Mouse (Mus musculus) intestine, embryonic 15.5 days (tissue): Measurements from ENCODE around the gene Hvcn1. TPM values are rescaled to one million over a fixed set of nuclear protein-coding genes. Genes with fewer than 3 reads are reported as not detected.

ENCODE experiments used
- ATAC-seq: fragments of 200-750 bp; cut with Nextera tagmentation; 2 replicates; pipeline ENCODE4 v1.8.0; 2017; ENCODE audit warnings: moderate TSS enrichment, moderate library complexity
- H3K27ac ChIP-seq: fragments of 300-500 bp; sonication (generic); 2 replicates; pipeline ENCODE4 v1.5.1; 2015; ENCODE audit warnings: mild to moderate bottlenecking, inconsistent platforms
- H3K27me3 ChIP-seq: fragments of 300-500 bp; sonication (generic); replicated peaks from 2 replicates; pipeline ENCODE4 v1.6.1; 2015; ENCODE audit warnings: inconsistent platforms
- H3K36me3 ChIP-seq: fragments of 300-500 bp; sonication (generic); 2 replicates; pipeline ENCODE4 v1.6.1; 2015; ENCODE audit warnings: inconsistent platforms
- H3K4me1 ChIP-seq: fragments of 300-500 bp; sonication (generic); replicated peaks from 2 replicates; pipeline ENCODE4 v1.6.1; 2015; ENCODE audit warnings: inconsistent platforms
- H3K4me2 ChIP-seq: fragments of 300-500 bp; sonication (generic); replicated peaks from 2 replicates; pipeline ENCODE4 v1.6.1; 2015; ENCODE audit warnings: mild to moderate bottlenecking, inconsistent platforms
- H3K4me3 ChIP-seq: fragments of 300-500 bp; sonication (generic); replicated peaks from 2 replicates; pipeline ENCODE4 v1.5.1; 2015; ENCODE audit warnings: inconsistent platforms
- H3K9ac ChIP-seq: fragments of 300-500 bp; sonication (generic); 2 replicates; pipeline ENCODE4 v1.6.1; 2015; ENCODE audit warnings: inconsistent platforms
- H3K9me3 ChIP-seq: fragments of 300-500 bp; sonication (generic); 2 replicates; pipeline ENCODE4 v1.6.1; 2016; ENCODE audit warnings: inconsistent platforms
- WGBS: fragments of 180-500 bp; shearing (Covaris S2); methylation state at CpG from one replicate; pipeline ENCODE4 v1.1.7; 2015; 5-methylcytosine and 5-hydroxymethylcytosine counted together
- polyA plus RNA-seq: library from polyadenylated mRNA; unstranded; fragments of >200 nt; fragmentation: Nextera tagmentation; extraction: Ambion mirVana; gene quantifications from 2 replicates; pipeline ENCODE4 v1.2.1, GENCODE M21; 2015

The Hvcn1 gene
- polyA plus RNA-seq, 1 experiment from 2014 or later = 5.8 TPM

GRCm38 (mm10) chr5:122280827-122281462 lies 74.3 kb downstream of the Hvcn1 start:
- peak overlapping the region; percentile 44 for H3K4me2 ChIP-seq
- ATAC-seq = no peak
- no peak overlapping the region for H3K4me3 ChIP-seq
- H3K27ac ChIP-seq = peak overlapping the region; percentile 83
- H3K4me1 ChIP-seq = peaks cover 11% of the 10 kb centered on the region
- H3K36me3 ChIP-seq = no peaks in the 10 kb centered on the region
- no peak overlapping the region for H3K9ac ChIP-seq
- no peaks in the 10 kb centered on the region for H3K9me3 ChIP-seq
- WGBS = 28% methylated on average over 19 of the region's 19 CpGs
- H3K27me3 ChIP-seq = no peaks in the 10 kb centered on the region

GRCm38 (mm10) chr5:122283828-122284182 lies 77.2 kb downstream of the Hvcn1 start:
- H3K27me3 ChIP-seq = no peaks in the 10 kb centered on the region
- H3K36me3 ChIP-seq = 0 out of 2 replicates have a peak, but pooled peaks cover 2% of the 10 kb centered on the region
- H3K9ac ChIP-seq = no peak overlapping the region
- no peaks in the 10 kb centered on the region for H3K9me3 ChIP-seq
- H3K4me2 ChIP-seq = peak overlapping the region; percentile 96
- H3K27ac ChIP-seq = no peak overlapping the region
- H3K4me1 ChIP-seq = peaks cover 19% of the 10 kb centered on the region
- 33% methylated on average over 2 of the region's 2 CpGs for WGBS
- peak overlapping the region; percentile 93; the same call in 1 of the 2 replicates for H3K4me3 ChIP-seq
- ATAC-seq = no peak

- peak; percentile 92 for ATAC-seq
- WGBS = under 1% methylated on average over 88 of the region's 114 CpGs
- peak within 1 kb of the TSS; percentile 93 for H3K4me3 ChIP-seq
- no peaks in the 10 kb centered on the region for H3K27me3 ChIP-seq
- H3K9me3 ChIP-seq = no peaks in the 10 kb centered on the region
- peak within 1 kb of the TSS; percentile 96 for H3K4me2 ChIP-seq
- peak within 1 kb of the TSS; percentile 88 for H3K9ac ChIP-seq
- peaks cover 19% of the 10 kb centered on the region for H3K4me1 ChIP-seq
- peak within 1 kb of the TSS; percentile 52 for H3K27ac ChIP-seq
- H3K36me3 ChIP-seq = 0 out of 2 replicates have a peak, but pooled peaks cover 2% of the 10 kb centered on the region
Observed at GRCm38 (mm10) chr5:122284183-122285028, 77.8 kb downstream of the Hvcn1 start, which contains the start of gene Pptc7. TSS of gene Pptc7 (plus strand) at chr5:122284365.

- H3K27me3 ChIP-seq = no peaks in the 10 kb centered on the region
Observed at GRCm38 (mm10) chr5:122285029-122285766, 78.6 kb downstream of the Hvcn1 start.

GRCm38 (mm10) chr5:122285767-122286150 lies 79.2 kb downstream of the Hvcn1 start:
- Histone ChIP-seq H3K4me3 (peak overlapping the region; percentile 93), H3K36me3 (0 out of 2 replicates have a peak, but pooled peaks cover 2% of the 10 kb centered on the region), H3K4me1 (peaks cover 14% of the 10 kb centered on the region), H3K27me3 (no peaks in the 10 kb centered on the region), H3K27ac (no peak overlapping the region), H3K4me2 (peak overlapping the region; percentile 96), H3K9ac (peak overlapping the region; percentile 88; the same call in 1 of the 2 replicates), H3K9me3 (no peaks in the 10 kb centered on the region)
- no peak for ATAC-seq
- 53% methylated on average over 7 of the region's 7 CpGs for WGBS

More at GRCm38 (mm10) chr5:122285029-122285766, 78.6 kb downstream of the Hvcn1 start:
- H3K9ac ChIP-seq = peak overlapping the region; percentile 88
- peaks cover 19% of the 10 kb centered on the region for H3K4me1 ChIP-seq
- H3K36me3 ChIP-seq = 0 out of 2 replicates have a peak, but pooled peaks cover 2% of the 10 kb centered on the region
- H3K27ac ChIP-seq = peak overlapping the region; percentile 52
- no peaks in the 10 kb centered on the region for H3K9me3 ChIP-seq
- peak overlapping the region; percentile 93 for H3K4me3 ChIP-seq
- under 1% methylated on average over 34 of the region's 34 CpGs for WGBS
- peak overlapping the region; percentile 96 for H3K4me2 ChIP-seq
- ATAC-seq = peak; percentile 24; the same call in 1 of the 2 replicates

- ATAC-seq = no peak
- H3K9ac ChIP-seq = no peak overlapping the region
Observed at GRCm38 (mm10) chr5:122286191-122286590, 79.6 kb downstream of the Hvcn1 start.

GRCm38 (mm10) chr5:122287026-122287425 lies 80.4 kb downstream of the Hvcn1 start:
- no peak for ATAC-seq
- H3K4me3 ChIP-seq = no peak overlapping the region
- no peaks in the 10 kb centered on the region for H3K9me3 ChIP-seq
- 85% methylated on average over 4 of the region's 4 CpGs for WGBS
- no peak overlapping the region for H3K4me2 ChIP-seq
- no peaks in the 10 kb centered on the region for H3K27me3 ChIP-seq
- H3K27ac ChIP-seq = no peak overlapping the region
- H3K36me3 ChIP-seq = 0 out of 2 replicates have a peak, but pooled peaks cover 2% of the 10 kb centered on the region
- peaks cover 12% of the 10 kb centered on the region for H3K4me1 ChIP-seq
- H3K9ac ChIP-seq = no peak overlapping the region

More at GRCm38 (mm10) chr5:122286191-122286590, 79.6 kb downstream of the Hvcn1 start:
- Histone ChIP-seq H3K4me3 (peak overlapping the region; percentile 11; the same call in 1 of the 2 replicates), H3K9me3 (no peaks in the 10 kb centered on the region), H3K36me3 (0 out of 2 replicates have a peak, but pooled peaks cover 2% of the 10 kb centered on the region), H3K4me2 (peak overlapping the region; percentile 96), H3K27me3 (no peaks in the 10 kb centered on the region), H3K27ac (no peak overlapping the region), H3K4me1 (peaks cover 12% of the 10 kb centered on the region)
- whole genome bisulfite sequencing = 80% methylated on average over 10 of the region's 10 CpGs

GRCm38 (mm10) chr5:122288147-122288811 lies 81.7 kb downstream of the Hvcn1 start:
- WGBS = 87% methylated on average over 4 of the region's 4 CpGs
- H3K9ac ChIP-seq = no peak overlapping the region
- no peak overlapping the region for H3K4me2 ChIP-seq
- ATAC-seq = no peak
- H3K27ac ChIP-seq = no peak overlapping the region
- no peaks in the 10 kb centered on the region for H3K9me3 ChIP-seq
- H3K36me3 ChIP-seq = 0 out of 2 replicates have a peak, but pooled peaks cover 2% of the 10 kb centered on the region
- H3K4me3 ChIP-seq = no peak overlapping the region
- no peaks in the 10 kb centered on the region for H3K27me3 ChIP-seq
- peaks cover 18% of the 10 kb centered on the region for H3K4me1 ChIP-seq

GRCm38 (mm10) chr5:122291149-122291548 lies 84.5 kb downstream of the Hvcn1 start:
- Histone ChIP-seq H3K9ac (peak overlapping the region; percentile 6; the same call in 1 of the 2 replicates), H3K27ac (peak overlapping the region; percentile 69), H3K4me2 (peak overlapping the region; percentile 32), H3K4me3 (no peak overlapping the region), H3K9me3 (no peaks in the 10 kb centered on the region), H3K27me3 (no peaks in the 10 kb centered on the region), H3K36me3 (0 out of 2 replicates have a peak, but pooled peaks cover 2% of the 10 kb centered on the region), H3K4me1 (peaks cover 18% of the 10 kb centered on the region)
- 56% methylated on average over 6 of the region's 6 CpGs for WGBS
- peak; percentile 57 for ATAC-seq
